Mouse (Mus musculus) embryonic fibroblast, embryonic 13.5 days (primary cell): ENCODE measurements at regions not wholly inside any gene's neighbourhood (a gene's known extent, or its start where the extent isn't known, plus 50 kb on each side); places are given as distances from the start of the nearest gene placed in this dataset.

ENCODE experiments used
- CTCF ChIP-seq: IDR thresholded peaks from 2 replicates; pipeline ENCODE4 v1.5.1; 2011; ENCODE audit warnings: mild to moderate bottlenecking, control low read depth, low read length, moderate library complexity, borderline replicate concordance; ENCODE audit not compliant: insufficient read depth
- POLR2A ChIP-seq: IDR thresholded peaks from 2 replicates; pipeline ENCODE4 v1.6.1; 2011; ENCODE audit warnings: low read depth, mild to moderate bottlenecking, control low read depth, low read length, moderate library complexity

- TF ChIP-seq POLR2A (no peak), CTCF (no peak)
Observed at GRCm38 (mm10) chr17:45194786-45195281, 238.7 kb downstream of the Cdc5l start.
